Mouse (Mus musculus): Measurements from ENCODE around the gene Kars.
A peak's percentile ranks its signal among the peaks of the same experiment; 100 is the strongest.

Gene Kars

GRCm38 (mm10) chr8:112010997-112011815 lies at the start of gene Kars, which contains the start of gene Terf2ip:
TSS of gene Kars (minus strand) at chr8:112011323.
TSS of gene Terf2ip (plus strand) at chr8:112011398.
- peak; percentile 96 for DNase-seq

- no peak for DNase-seq
Measured at GRCm38 (mm10) chr8:112054456-112054855, 43.3 kb upstream of the Kars start.

GRCm38 (mm10) chr8:112051537-112051936 lies 40.4 kb upstream of the Kars start:
- DNase-seq: no peak

- no peak for DNase-seq
Measured at GRCm38 (mm10) chr8:112049984-112050383, 38.9 kb upstream of the Kars start.

DNA sequence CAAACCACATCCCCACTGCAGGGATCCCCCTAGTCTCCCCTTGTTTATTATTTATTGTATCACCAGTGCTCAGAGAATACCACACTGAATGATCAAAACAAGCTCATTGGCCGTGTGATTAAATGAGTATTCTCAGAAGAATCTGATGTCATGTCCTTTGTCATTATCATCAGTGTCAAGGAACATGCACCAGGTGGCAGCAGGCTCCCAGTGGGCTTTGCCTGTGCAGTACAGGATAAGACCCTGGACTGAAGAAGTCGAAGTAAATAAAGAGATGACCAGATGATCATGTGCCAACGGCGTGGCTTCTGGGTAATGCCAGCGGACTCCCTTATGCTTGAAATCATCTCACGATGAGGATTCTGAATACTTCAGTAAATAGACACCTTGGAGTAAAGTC lies 37.2 kb upstream of the Kars start:
- DNase-seq: no peak

- DNase-seq: peak; percentile 88
Measured at GRCm38 (mm10) chr8:112045896-112046295, 34.8 kb upstream of the Kars start.

GRCm38 (mm10) chr8:112045182-112045581 lies 34.1 kb upstream of the Kars start:
- no peak for DNase-seq

GRCm38 (mm10) chr8:112037521-112037920 lies 26.4 kb upstream of the Kars start:
- DNase-seq: no peak

- peak; percentile 86 for DNase-seq
Measured at GRCm38 (mm10) chr8:112034603-112035002, 23.5 kb upstream of the Kars start.

- DNase-seq: no peak
Measured at GRCm38 (mm10) chr8:112033071-112033470, 21.9 kb upstream of the Kars start.

GRCm38 (mm10) chr8:112030663-112031062 lies 19.5 kb upstream of the Kars start:
- no peak for DNase-seq

DNA sequence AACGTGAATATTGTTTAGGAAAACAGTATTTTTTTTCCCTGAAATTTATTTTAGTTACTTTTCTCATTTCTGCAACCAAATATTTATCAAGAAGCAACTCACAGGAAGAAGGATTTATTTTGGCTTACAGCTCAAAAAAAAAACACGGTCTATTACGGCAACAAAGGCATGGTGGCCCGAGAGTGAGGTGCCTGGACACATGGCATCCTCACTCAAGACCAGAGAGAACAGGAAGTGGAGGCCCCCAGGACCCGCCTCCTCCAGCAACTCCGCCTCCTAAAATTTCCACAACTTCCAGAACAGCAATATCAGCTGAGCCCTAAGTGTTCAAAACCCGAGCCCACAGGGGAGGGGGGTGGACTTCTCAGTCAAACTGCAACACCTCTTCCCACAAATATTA lies 18.3 kb upstream of the Kars start:
- DNase-seq: no peak

- DNase-seq: no peak
Measured at GRCm38 (mm10) chr8:112014936-112015335, 3.8 kb upstream of the Kars start, which contains the start of gene Gm6793. TSS of gene Gm6793 (minus strand) at chr8:112015036.

DNA sequence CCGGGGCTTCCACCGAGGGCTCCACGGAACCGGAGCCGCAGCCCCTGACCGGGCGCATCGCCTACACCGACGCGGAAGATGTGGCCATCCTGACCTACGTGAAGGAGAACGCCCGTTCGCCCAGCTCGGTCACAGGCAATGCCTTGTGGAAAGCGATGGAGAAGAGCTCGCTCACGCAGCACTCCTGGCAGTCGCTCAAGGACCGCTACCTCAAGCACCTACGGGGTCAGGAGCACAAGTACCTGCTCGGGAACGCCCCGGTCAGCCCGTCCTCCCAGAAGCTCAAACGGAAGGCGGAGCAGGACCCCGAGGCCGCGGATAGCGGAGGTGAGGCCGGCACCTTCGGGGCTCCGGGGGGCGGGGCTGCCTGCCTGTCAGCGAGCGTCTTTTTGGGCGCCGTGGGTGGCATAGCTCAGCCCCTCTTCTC lies 706 bp upstream of the Kars start:
- DNase-seq: peak; percentile 53

- no peak for DNase-seq
Measured at GRCm38 (mm10) chr8:112009558-112009957, 1.6 kb downstream of the Kars start.

DNA sequence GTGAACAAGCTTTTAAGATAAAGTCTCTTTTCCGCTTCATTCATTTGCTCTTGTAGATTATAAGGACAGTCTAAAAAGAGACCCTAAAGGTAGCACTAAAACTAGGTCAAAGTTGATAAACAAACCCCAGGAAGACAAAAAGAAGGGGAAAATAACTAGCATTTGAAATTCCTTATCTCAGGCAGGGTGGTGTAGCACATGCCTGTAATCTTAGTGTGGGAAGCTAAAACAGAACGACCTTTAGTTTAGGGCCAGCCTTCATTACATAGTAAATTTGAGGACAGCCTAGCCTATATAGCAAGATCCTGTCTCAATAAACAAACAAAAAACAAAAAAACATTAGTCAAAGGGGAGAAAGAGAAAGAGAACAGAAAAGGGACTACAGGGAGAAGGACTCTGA lies 3.5 kb downstream of the Kars start:
- no peak for DNase-seq

GRCm38 (mm10) chr8:112005601-112006000 lies 5.5 kb downstream of the Kars start:
- DNase-seq: no peak

- no peak for DNase-seq
Measured at GRCm38 (mm10) chr8:112004754-112005153, 6.4 kb downstream of the Kars start.

DNA sequence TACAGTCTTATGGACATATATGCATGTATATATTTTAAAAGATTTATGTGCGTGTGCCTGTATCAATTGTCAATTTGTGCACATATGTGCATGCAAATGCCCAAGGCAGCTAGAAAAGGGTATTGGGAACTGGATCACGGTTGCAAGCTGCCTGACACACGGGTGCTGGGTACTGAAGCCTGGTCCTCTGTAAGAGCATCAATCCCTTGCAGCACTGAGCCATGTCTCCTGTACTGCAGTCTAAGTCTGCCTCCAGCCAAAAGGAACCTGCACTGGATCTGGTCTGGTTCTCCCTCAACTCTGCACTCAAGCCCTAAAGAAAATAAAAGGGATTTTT lies 18.5 kb downstream of the Kars start:
- no peak for DNase-seq

DNA sequence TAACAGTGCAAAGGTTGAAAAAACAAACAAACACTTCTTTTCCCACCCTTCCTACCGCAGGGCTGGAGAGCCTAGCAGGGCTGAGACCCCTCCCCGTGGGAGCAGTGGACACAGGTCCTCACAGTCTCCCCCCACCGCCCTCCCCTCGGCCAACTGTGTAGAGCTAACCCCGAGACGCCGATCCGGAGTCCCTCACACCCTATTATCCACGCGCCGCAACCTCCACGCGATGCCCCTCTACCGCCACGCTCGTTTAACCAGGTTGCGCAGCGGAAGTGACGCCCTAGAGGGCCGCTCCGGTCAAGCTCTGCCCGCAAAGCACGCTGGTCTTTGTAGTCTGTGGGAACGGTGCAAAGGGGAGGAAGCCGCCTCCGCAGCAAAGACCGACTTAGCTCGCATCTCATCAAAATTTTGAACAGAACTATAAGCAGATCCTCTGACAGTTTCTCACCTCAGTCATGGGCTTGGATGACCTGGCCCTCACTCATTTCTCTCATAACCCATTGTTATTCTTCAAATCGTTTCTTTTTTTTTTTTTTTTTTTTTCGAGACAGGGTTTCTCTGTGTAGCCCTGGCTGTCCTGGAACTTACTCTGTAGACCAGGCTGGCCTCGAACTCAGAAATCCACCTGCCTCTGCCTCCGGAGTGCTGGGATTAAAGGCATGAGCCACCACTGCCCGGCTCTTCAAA lies 19.0 kb downstream of the Kars start, which contains the start of gene Adat1:
Gene Adat1 (minus strand): TSS at position 290 of the 690 bp plus-strand sequence.
- peak; percentile 96 for DNase-seq

DNA sequence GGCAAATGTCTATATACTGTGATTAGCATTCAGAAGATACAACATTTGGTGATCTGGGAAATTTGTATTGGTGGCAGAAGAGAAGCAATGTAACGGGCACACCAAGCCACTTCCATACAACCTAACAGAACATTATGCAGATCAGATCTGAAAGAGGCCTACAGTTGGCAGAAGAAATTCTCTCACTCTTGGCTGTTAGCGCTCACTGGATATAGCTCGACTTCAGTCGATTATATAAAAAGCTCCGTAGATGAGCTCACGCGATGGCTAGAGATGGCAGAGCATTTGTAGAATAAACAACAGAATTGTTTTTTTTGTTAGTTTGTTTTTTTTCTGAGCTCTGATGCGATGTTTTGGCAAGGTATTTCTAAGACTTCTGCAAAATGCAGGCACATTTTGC lies 19.8 kb downstream of the Kars start:
- DNase-seq: no peak

GRCm38 (mm10) chr8:111989911-111990310 lies 21.2 kb downstream of the Kars start:
- DNase-seq: peak; percentile 85

GRCm38 (mm10) chr8:111984511-111984910 lies 26.6 kb downstream of the Kars start:
- DNase-seq: no peak

DNA sequence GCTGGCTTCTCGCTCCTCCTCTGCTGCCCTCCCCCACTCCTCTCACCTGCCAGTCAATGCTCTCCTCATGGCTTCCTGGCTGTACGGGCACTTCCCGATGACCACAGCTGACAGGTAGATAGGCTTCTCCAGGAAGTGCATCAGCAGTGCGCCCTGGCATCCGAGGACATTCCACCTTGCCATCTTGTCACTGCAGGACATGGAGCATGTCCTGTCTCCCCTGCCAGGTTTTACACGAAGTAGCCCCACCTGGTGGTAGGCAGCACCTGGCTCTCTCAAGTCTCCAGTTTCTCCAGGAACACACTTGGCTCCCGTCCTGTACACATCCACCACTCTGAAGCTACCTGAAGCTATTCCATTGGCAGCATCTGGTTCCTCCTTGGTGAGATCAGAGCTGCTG lies 29.0 kb downstream of the Kars start:
- no peak for DNase-seq
